Mouse (Mus musculus) MEL (cell line): ENCODE measurements around the gene Cdk17. TPM values are rescaled to one million over a fixed set of nuclear protein-coding genes. Genes with fewer than 3 reads are reported as not detected.

Experiments used
- DNase-seq: peaks from one replicate; pipeline ENCODE4 v3.0.0; 2011; ENCODE audit warnings: low read depth, low spot score
- H3K27ac ChIP-seq: 2 replicates; pipeline ENCODE4 v1.5.1; 2012; ENCODE audit warnings: low read depth, mild to moderate bottlenecking, control low read depth, low read length, moderate library complexity; ENCODE audit not compliant: control insufficient read depth
- H3K27me3 ChIP-seq, 2 experiments: fragments of 150-350 bp in 1 of 2; sonication (generic) in 1 of 2; 2 replicates each; pipeline ENCODE4 v1.6.1; 2012; ENCODE audit warnings: low read length in 2 of 2, mild to moderate bottlenecking in 2 of 2, improper control_type of control experiment in 1 of 2, moderate library complexity in 1 of 2; ENCODE audit not compliant: insufficient read depth in 2 of 2, control insufficient read depth in 1 of 2
- H3K36me3 ChIP-seq, 2 experiments: 2 replicates each; pipeline ENCODE4 v1.6.1; 2012 to 2014; ENCODE audit warnings: low read length in 2 of 2, improper control_type of control experiment in 1 of 2, inconsistent platforms in 1 of 2, mild to moderate bottlenecking in 1 of 2; ENCODE audit not compliant: insufficient read depth in 2 of 2, control insufficient read depth in 1 of 2
- H3K4me1 ChIP-seq, 2 experiments: fragments of 150-350 bp in 1 of 2; sonication (generic) in 1 of 2; 2 replicates each; pipeline ENCODE4 v1.6.1; 2012; ENCODE audit warnings: low read length in 2 of 2, improper control_type of control experiment in 1 of 2, mild to moderate bottlenecking in 1 of 2; ENCODE audit not compliant: insufficient read depth in 2 of 2, control insufficient read depth in 1 of 2
- H3K4me3 ChIP-seq, 2 experiments: fragments of 150-350 bp in 1 of 2; sonication (generic) in 1 of 2; 2 replicates each; pipeline ENCODE4 v1.5.1; 2012; ENCODE audit warnings: low read depth in 2 of 2, low read length in 2 of 2, mild to moderate bottlenecking in 2 of 2, moderate library complexity in 2 of 2, control low read depth in 1 of 2, improper control_type of control experiment in 1 of 2; ENCODE audit not compliant: control insufficient read depth in 1 of 2, insufficient read depth in 1 of 2
- H3K79me2 ChIP-seq: 2 replicates; pipeline ENCODE4 v1.6.1; 2012; ENCODE audit warnings: mild to moderate bottlenecking, low read length, moderate library complexity; ENCODE audit not compliant: control insufficient read depth, poor library complexity, insufficient read depth
- H3K9ac ChIP-seq: 2 replicates; pipeline ENCODE4 v1.6.1; 2012; ENCODE audit warnings: low read depth, mild to moderate bottlenecking, control low read depth, low read length, moderate library complexity; ENCODE audit not compliant: control insufficient read depth, poor library complexity, severe bottlenecking
- H3K9me3 ChIP-seq: fragments of 150-350 bp; sonication (generic); replicated peaks from 2 replicates; pipeline ENCODE4 v1.6.1; 2012; ENCODE audit warnings: mild to moderate bottlenecking, low read length, improper control_type of control experiment, moderate library complexity; ENCODE audit not compliant: insufficient read depth
- BHLHE40 ChIP-seq: IDR thresholded peaks from 2 replicates; pipeline ENCODE4 v1.6.1; 2012; ENCODE audit warnings: low read depth, mild to moderate bottlenecking, inconsistent platforms, low read length, improper control_type of control experiment, borderline replicate concordance
- CHD1 ChIP-seq: IDR thresholded peaks from 2 replicates; pipeline ENCODE4 v1.6.1; 2012; ENCODE audit warnings: low read depth, mild to moderate bottlenecking, inconsistent platforms, low read length, improper control_type of control experiment
- E2F4 ChIP-seq: IDR thresholded peaks from 2 replicates; pipeline ENCODE4 v1.6.1; 2011; ENCODE audit warnings: low read depth, low read length, improper control_type of control experiment, borderline replicate concordance
- ELF1 ChIP-seq: IDR thresholded peaks from 2 replicates; pipeline ENCODE4 v1.6.1; 2014; ENCODE audit warnings: low read depth, mild to moderate bottlenecking, inconsistent platforms, low read length, improper control_type of control experiment, moderate library complexity
- GABPA ChIP-seq: IDR thresholded peaks from 2 replicates; pipeline ENCODE4 v1.6.1; 2012; ENCODE audit warnings: low read depth, mild to moderate bottlenecking, inconsistent platforms, low read length, improper control_type of control experiment, moderate library complexity
- HCFC1 ChIP-seq: IDR thresholded peaks from 2 replicates; pipeline ENCODE4 v1.6.1; 2012; ENCODE audit warnings: low read depth, mild to moderate bottlenecking, inconsistent platforms, low read length, improper control_type of control experiment, moderate library complexity
- KAT2A ChIP-seq: conservative IDR thresholded peaks from 2 replicates; pipeline ENCODE4 v1.6.1; 2012; ENCODE audit warnings: low read depth, low read length, improper control_type of control experiment, inconsistent platforms
- MXI1 ChIP-seq: IDR thresholded peaks from 2 replicates; pipeline ENCODE4 v1.6.1; 2011; ENCODE audit warnings: mild to moderate bottlenecking, low read depth, low read length, improper control_type of control experiment
- MYC ChIP-seq: IDR thresholded peaks from 2 replicates; pipeline ENCODE4 v1.6.1; 2011; ENCODE audit warnings: low read depth, mild to moderate bottlenecking, low read length, improper control_type of control experiment, moderate library complexity
- NRF1 ChIP-seq: IDR thresholded peaks from 2 replicates; pipeline ENCODE4 v1.6.1; 2014; ENCODE audit warnings: low read depth, mild to moderate bottlenecking, inconsistent platforms, low read length, improper control_type of control experiment, moderate library complexity; ENCODE audit not compliant: poor library complexity, insufficient read depth, severe bottlenecking
- POLR2A ChIP-seq, 2 experiments: IDR thresholded peaks; 2 replicates each; pipeline ENCODE4 v1.6.1; 2011 to 2012; ENCODE audit warnings: low read length in 2 of 2, mild to moderate bottlenecking in 2 of 2, control low read depth in 1 of 2, improper control_type of control experiment in 1 of 2, low read depth in 1 of 2, moderate library complexity in 1 of 2; ENCODE audit not compliant: control insufficient read depth in 1 of 2, insufficient read depth in 1 of 2, poor library complexity in 1 of 2
- POLR2AphosphoS5 ChIP-seq: IDR thresholded peaks from 2 replicates; pipeline ENCODE4 v1.6.1; 2012; ENCODE audit warnings: low read depth, borderline replicate concordance, mild to moderate bottlenecking, inconsistent platforms, low read length, moderate library complexity, mixed read lengths
- RAD21 ChIP-seq: IDR thresholded peaks from 2 replicates; pipeline ENCODE4 v1.6.1; 2011; ENCODE audit warnings: mild to moderate bottlenecking, low read depth, low read length, improper control_type of control experiment
- RCOR1 ChIP-seq: IDR thresholded peaks from 2 replicates; pipeline ENCODE4 v1.6.1; 2012; ENCODE audit warnings: low read depth, mild to moderate bottlenecking, inconsistent platforms, low read length, improper control_type of control experiment
- SIN3A ChIP-seq: IDR thresholded peaks from 2 replicates; pipeline ENCODE4 v1.6.1; 2012; ENCODE audit warnings: low read length, improper control_type of control experiment, inconsistent platforms
- SMC3 ChIP-seq: IDR thresholded peaks from 2 replicates; pipeline ENCODE4 v1.6.1; 2011; ENCODE audit warnings: low read depth, low read length, improper control_type of control experiment
- TAL1 ChIP-seq: IDR thresholded peaks from 2 replicates; pipeline ENCODE4 v1.6.1; 2012; ENCODE audit warnings: mild to moderate bottlenecking, inconsistent platforms, low read length, moderate library complexity, mixed read lengths
- TCF12 ChIP-seq: IDR thresholded peaks from 2 replicates; pipeline ENCODE4 v1.6.1; 2014; ENCODE audit warnings: low read depth, mild to moderate bottlenecking, inconsistent platforms, low read length, improper control_type of control experiment, moderate library complexity
- ZC3H11A ChIP-seq: IDR thresholded peaks from 2 replicates; pipeline ENCODE4 v1.6.1; 2012; ENCODE audit warnings: low read depth, mild to moderate bottlenecking, inconsistent platforms, low read length, improper control_type of control experiment
- ZKSCAN1 ChIP-seq: IDR thresholded peaks from 2 replicates; pipeline ENCODE4 v1.6.1; 2012; ENCODE audit warnings: low read depth, mild to moderate bottlenecking, inconsistent platforms, low read length, improper control_type of control experiment, moderate library complexity
- ZMIZ1 ChIP-seq: IDR thresholded peaks from 2 replicates; pipeline ENCODE4 v1.6.1; 2012; ENCODE audit warnings: low read depth, mild to moderate bottlenecking, inconsistent platforms, low read length, improper control_type of control experiment, moderate library complexity
- ZNF384 ChIP-seq: IDR thresholded peaks from 2 replicates; pipeline ENCODE4 v1.6.1; 2012; ENCODE audit warnings: low read depth, mild to moderate bottlenecking, inconsistent platforms, low read length, improper control_type of control experiment
- polyA plus RNA-seq, 2 experiments: library from polyadenylated mRNA; stranded (reverse) in 1 of 2; unstranded in 1 of 2; fragments of >175 nt in 1 of 2; fragments of >200 nt in 1 of 2; gene quantifications; 2 replicates each; pipeline versions ENCODE4 v1.2.1 to v1.2.4; 2012; ENCODE audit warnings: low replicate concordance in 2 of 2, low read depth in 1 of 2; ENCODE audit not compliant: insufficient read length in 2 of 2, insufficient read depth in 1 of 2, missing spikeins in 1 of 2
- total RNA-seq: library from RNA; depleted of rRNA; stranded (reverse); fragments of 300-350 nt; gene quantifications from 2 replicates; pipeline ENCODE4 v1.2.3, GENCODE M21; 2012

Gene Cdk17
- total and polyA plus RNA-seq, 3 experiments: 25.6 to 155 (median 32.9) TPM

- H3K9me3 ChIP-seq: no peaks in the 10 kb centered on the region
- no peak overlapping the region for H3K9ac ChIP-seq
- H3K4me1 ChIP-seq: peaks cover 0 to 22% of the 10 kb centered on the region in 2 experiments; a peak in 2 of 4 replicates
- no peaks in the 10 kb centered on the region for H3K27me3 ChIP-seq
- no peak overlapping the region for H3K27ac ChIP-seq
- H3K79me2 ChIP-seq: no peaks in the 10 kb centered on the region
- H3K36me3 ChIP-seq: peaks cover 0 to 17% of the 10 kb centered on the region in 2 experiments; a peak in 2 of 4 replicates
- no peak for TF ChIP-seq MXI1
- TF ChIP-seq CHD1: no peak
- TF ChIP-seq MYC: no peak
- no peak for TF ChIP-seq HCFC1
- TF ChIP-seq, all 39 proteins: peak for 0
- no peak for DNase-seq
- no peak overlapping the region for H3K4me3 ChIP-seq
Measured at GRCm38 (mm10) chr10:93264001-93264400, 103.3 kb downstream of the Cdk17 start.

GRCm38 (mm10) chr10:93265833-93266232 lies 105.2 kb downstream of the Cdk17 start:
- TF ChIP-seq TAL1 (no peak), KAT2A (no peak), HCFC1 (no peak), GABPA (no peak), BHLHE40 (no peak), POLR2AphosphoS5 (no peak)
- Histone ChIP-seq H3K79me2 (no peaks in the 10 kb centered on the region), H3K4me1 (peaks cover 0 to 17% of the 10 kb centered on the region in 2 experiments; a peak in 2 of 4 replicates), H3K9ac (no peak overlapping the region), H3K36me3 (peaks cover 0 to 14% of the 10 kb centered on the region in 2 experiments; a peak in 2 of 4 replicates), H3K4me3 (no peak overlapping the region), H3K27me3 (no peaks in the 10 kb centered on the region), H3K9me3 (no peaks in the 10 kb centered on the region), H3K27ac (no peak overlapping the region)
- no peak for DNase-seq

- Histone ChIP-seq H3K4me1 (peaks cover 0 to 11% of the 10 kb centered on the region in 2 experiments; a peak in 2 of 4 replicates), H3K27ac (no peak overlapping the region), H3K27me3 (no peaks in the 10 kb centered on the region), H3K4me3 (no peak overlapping the region), H3K79me2 (no peaks in the 10 kb centered on the region), H3K9ac (no peak overlapping the region), H3K36me3 (peaks cover 0 to 9% of the 10 kb centered on the region in 2 experiments; a peak in 2 of 4 replicates), H3K9me3 (no peaks in the 10 kb centered on the region)
- TF ChIP-seq SIN3A: no peak
- no peak for TF ChIP-seq RCOR1
- TF ChIP-seq ZC3H11A: no peak
- TF ChIP-seq TCF12: no peak
- no peak for TF ChIP-seq POLR2AphosphoS5
- TF ChIP-seq POLR2A (IDR thresholded peaks at IDR 0.05; ENCODE audit: control insufficient read depth in 1 of 2, insufficient read depth in 1 of 2, low read depth in 1 of 2, low read length in 2 of 2, poor library complexity in 1 of 2): no peak
- TF ChIP-seq CHD1: no peak
- no peak for TF ChIP-seq ELF1
- TF ChIP-seq RAD21: no peak
- no peak for TF ChIP-seq NRF1
- no peak for TF ChIP-seq ZNF384
- TF ChIP-seq E2F4: no peak
- TF ChIP-seq ZMIZ1: no peak
- TF ChIP-seq TAL1: no peak
- no peak for TF ChIP-seq ZKSCAN1
- no peak for TF ChIP-seq MYC
- no peak for TF ChIP-seq SMC3
- DNase-seq: no peak
Measured at GRCm38 (mm10) chr10:93266521-93266920, 105.8 kb downstream of the Cdk17 start.
